Mouse (Mus musculus) cortical plate, adult 2 months (tissue): Measurements from ENCODE around the gene Syne1.

Experiments used
- CTCF ChIP-seq: fragments of 200-500 bp; IDR thresholded peaks from 2 replicates; pipeline ENCODE4 v1.5.1; 2011; ENCODE audit warnings: mild to moderate bottlenecking, control low read depth, low read length; ENCODE audit not compliant: insufficient read depth; ENCODE audit errors: extremely low read depth
- POLR2A ChIP-seq: fragments of 200-500 bp; IDR thresholded peaks from 2 replicates; pipeline ENCODE4 v1.6.1; 2011; ENCODE audit warnings: mild to moderate bottlenecking, low read length, control low read depth; ENCODE audit not compliant: insufficient read depth; ENCODE audit errors: extremely low read depth

- no peak for TF ChIP-seq POLR2A
- TF ChIP-seq CTCF, result no peak
Observed at GRCm38 (mm10) chr10:5332801-5333200, 218.5 kb downstream of the Syne1 start.
